In the genomic region with DNA sequence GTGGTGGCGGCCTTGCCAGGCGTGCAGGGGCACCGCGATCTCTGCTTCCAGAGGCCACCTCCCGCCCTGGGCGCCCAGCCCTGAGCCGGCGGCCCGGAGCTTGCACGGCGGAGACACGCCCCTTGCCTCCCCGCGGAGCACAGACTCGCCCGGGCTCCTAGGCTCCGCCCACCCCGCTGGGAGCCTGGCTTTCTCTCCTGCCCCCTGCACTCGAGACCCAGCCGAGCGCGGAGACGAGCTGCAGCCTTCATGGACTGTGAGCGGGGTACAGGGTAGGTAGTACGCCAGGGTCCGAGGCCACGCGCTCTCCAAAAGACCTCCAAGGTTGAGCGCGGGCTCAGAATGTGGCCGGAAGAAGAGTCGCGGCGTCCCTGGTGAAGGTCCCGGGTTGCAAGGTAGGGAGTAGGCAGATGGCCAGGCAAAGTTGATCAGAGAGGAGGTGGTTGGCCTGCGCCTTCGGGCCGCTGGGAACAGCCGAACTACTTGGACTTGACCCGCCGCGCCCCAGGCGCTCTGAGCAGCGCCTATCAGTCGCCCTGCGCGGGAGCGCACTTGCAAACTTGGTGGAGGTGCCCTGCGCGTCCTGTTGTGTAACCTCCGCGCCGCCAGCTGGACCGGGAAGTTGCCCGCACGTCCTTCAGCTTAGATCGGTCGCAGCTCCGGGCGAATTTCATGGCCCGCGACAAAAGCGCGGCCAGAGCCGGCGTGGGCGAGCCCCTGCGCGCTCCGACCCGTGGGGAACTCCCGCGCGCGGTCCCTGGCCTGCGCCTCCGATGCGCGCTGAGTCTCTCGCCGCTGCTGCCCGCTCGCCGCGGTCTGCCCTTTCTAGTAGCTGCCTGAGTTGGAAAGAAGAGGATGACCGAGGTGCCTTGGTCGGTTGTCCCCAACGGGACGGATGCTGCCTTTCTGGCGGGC, we compare ENCODE assay signal across 8 mouse cellular contexts. TPM values are rescaled to one million over a fixed set of nuclear protein-coding genes. Genes with fewer than 3 reads are reported as not detected.
DNase-seq lines count a peak whose midpoint lies in the region; ATAC-seq and TF ChIP-seq lines count a peak whose summit lies in the region.

Gene P2ry1 (plus strand): TSS at position 209 of the 915 bp plus-strand sequence.

- H3K27ac ChIP-seq in ES-Bruce4 (ENCODE audit: insufficient read depth, low read length): no peak within 1 kb of the TSS
- no peak within 1 kb of the TSS for H3K27ac ChIP-seq in forebrain, embryonic 12.5 days
- H3K27ac ChIP-seq in heart, postnatal 0 days (ENCODE audit: low read depth): no peak within 1 kb of the TSS
- 0 out of 2 replicates have a peak within 1 kb of the TSS, but pooled peaks have one; percentile 37 for H3K27ac ChIP-seq in liver, embryonic 16.5 days (ENCODE audit: low read length)
- no peak within 1 kb of the TSS for H3K27ac ChIP-seq in neural tube, embryonic 12.5 days
- H3K27ac ChIP-seq in stomach, embryonic 16.5 days (ENCODE audit: low read length): peak within 1 kb of the TSS; percentile 83

- TF ChIP-seq POLR2A in ES-Bruce4 (IDR thresholded peaks at IDR 0.05; ENCODE audit: insufficient read depth, low read length): no peak

- no peak for TF ChIP-seq EP300 in ES-Bruce4 (IDR thresholded peaks at IDR 0.05; ENCODE audit: insufficient read depth, low read depth, low read length)
- no peak for TF ChIP-seq EP300 in heart, postnatal 0 days (IDR thresholded peaks at IDR 0.05; ENCODE audit: low read depth)

- WGBS in forebrain, embryonic 12.5 days: under 1% methylated on average over 90 of the region's 90 CpGs
- under 1% methylated on average over 82 of the region's 90 CpGs for WGBS in heart, postnatal 0 days
- 0% methylated on average over 89 of the region's 90 CpGs for WGBS in liver, embryonic 16.5 days (ENCODE audit: insufficient replicate concordance)
- WGBS in neural tube, embryonic 12.5 days: under 1% methylated on average over 90 of the region's 90 CpGs
- WGBS in stomach, embryonic 16.5 days: under 1% methylated on average over 90 of the region's 90 CpGs

- no peak for TF ChIP-seq CTCF in ES-Bruce4 (IDR thresholded peaks at IDR 0.05; ENCODE audit: low read depth, low read length)
- TF ChIP-seq CTCF in heart, postnatal 0 days (IDR thresholded peaks at IDR 0.05; ENCODE audit: low read depth): no peak

- H3K9ac ChIP-seq in ES-Bruce4 (ENCODE audit: low read depth, poor library complexity, severe bottlenecking): peak within 1 kb of the TSS; percentile 54
- H3K9ac ChIP-seq in forebrain, embryonic 12.5 days: peak within 1 kb of the TSS; percentile 59
- peak within 1 kb of the TSS; percentile 61 for H3K9ac ChIP-seq in heart, postnatal 0 days (replicated peaks; ENCODE audit: low read depth, low read length)
- peak within 1 kb of the TSS; percentile 80 for H3K9ac ChIP-seq in liver, embryonic 16.5 days (ENCODE audit: low read depth, low read length)
- H3K9ac ChIP-seq in neural tube, embryonic 12.5 days: peak within 1 kb of the TSS; percentile 48
- H3K9ac ChIP-seq in stomach, embryonic 16.5 days (ENCODE audit: low read length): peak within 1 kb of the TSS; percentile 82

- peak; percentile 40; the same call in 1 of the 2 replicates for ATAC-seq in cerebellum, adult (ENCODE audit: insufficient number of reproducible peaks, low FRiP score, low TSS enrichment)
- peak; percentile 99 for ATAC-seq in forebrain, embryonic 12.5 days (ENCODE audit: low FRiP score)
- peak; percentile 96 for ATAC-seq in heart, postnatal 0 days (ENCODE audit: insufficient read depth, low read depth)
- ATAC-seq in liver, embryonic 16.5 days (ENCODE audit: low read depth): peak; percentile 98
- ATAC-seq in neural tube, embryonic 12.5 days (ENCODE audit: low FRiP score, low read depth): peak; percentile 97
- peak; percentile 98 for ATAC-seq in stomach, embryonic 16.5 days (ENCODE audit: insufficient read depth, low FRiP score)

- peaks cover 7% of the 10 kb centered on the region for H3K27me3 ChIP-seq in ES-Bruce4 (ENCODE audit: control insufficient read depth, insufficient read depth, low read length, poor library complexity, severe bottlenecking)
- H3K27me3 ChIP-seq in forebrain, embryonic 12.5 days: peaks cover 25% of the 10 kb centered on the region
- 0 out of 2 replicates have a peak, but pooled peaks cover 11% of the 10 kb centered on the region for H3K27me3 ChIP-seq in heart, postnatal 0 days (ENCODE audit: control insufficient read depth, insufficient read depth, low read length)
- peaks cover 13% of the 10 kb centered on the region for H3K27me3 ChIP-seq in liver, embryonic 16.5 days (ENCODE audit: control insufficient read depth, insufficient read depth, low read depth, low read length)
- peaks cover 10% of the 10 kb centered on the region for H3K27me3 ChIP-seq in neural tube, embryonic 12.5 days (replicated peaks)
- H3K27me3 ChIP-seq in stomach, embryonic 16.5 days (ENCODE audit: control insufficient read depth, insufficient read depth, low read length): no peaks in the 10 kb centered on the region

- peaks cover 2% of the 10 kb centered on the region for H3K4me1 ChIP-seq in ES-Bruce4 (ENCODE audit: control insufficient read depth, insufficient read depth, low read length)
- H3K4me1 ChIP-seq in forebrain, embryonic 12.5 days: peaks cover 14% of the 10 kb centered on the region
- no peaks in the 10 kb centered on the region for H3K4me1 ChIP-seq in heart, postnatal 0 days (ENCODE audit: control insufficient read depth, insufficient read depth)
- peaks cover 12% of the 10 kb centered on the region for H3K4me1 ChIP-seq in liver, embryonic 16.5 days (ENCODE audit: control insufficient read depth, low read depth, low read length)
- peaks cover 6% of the 10 kb centered on the region; the same call in 1 of the 2 replicates for H3K4me1 ChIP-seq in neural tube, embryonic 12.5 days
- H3K4me1 ChIP-seq in stomach, embryonic 16.5 days (ENCODE audit: control insufficient read depth, insufficient read depth, low read length): peaks cover 6% of the 10 kb centered on the region; the same call in 1 of the 2 replicates

- DNase-seq in heart, postnatal 0 days (ENCODE audit: low spot score): peak; percentile 64
- peak; percentile 92 to 95 for DNase-seq in kidney, postnatal 36 days

- no peaks in the 10 kb centered on the region for H3K36me3 ChIP-seq in ES-Bruce4 (ENCODE audit: control insufficient read depth, insufficient read depth, low read length, poor library complexity, severe bottlenecking)
- H3K36me3 ChIP-seq in forebrain, embryonic 12.5 days (replicated peaks): no peaks in the 10 kb centered on the region
- H3K36me3 ChIP-seq in heart, postnatal 0 days (replicated peaks; ENCODE audit: control insufficient read depth, insufficient read depth, low read length): no peaks in the 10 kb centered on the region
- H3K36me3 ChIP-seq in liver, embryonic 16.5 days (ENCODE audit: control insufficient read depth, insufficient read depth): no peaks in the 10 kb centered on the region
- no peaks in the 10 kb centered on the region for H3K36me3 ChIP-seq in neural tube, embryonic 12.5 days
- peaks cover 3% of the 10 kb centered on the region; the same call in 1 of the 2 replicates for H3K36me3 ChIP-seq in stomach, embryonic 16.5 days (ENCODE audit: control insufficient read depth, insufficient read depth, low read length)

- H3K9me3 ChIP-seq in ES-Bruce4 (replicated peaks; ENCODE audit: control insufficient read depth, insufficient read depth, low read length, poor library complexity, severe bottlenecking): no peaks in the 10 kb centered on the region
- no peaks in the 10 kb centered on the region for H3K9me3 ChIP-seq in forebrain, embryonic 12.5 days
- no peaks in the 10 kb centered on the region for H3K9me3 ChIP-seq in heart, postnatal 0 days (replicated peaks; ENCODE audit: control insufficient read depth, low read length)
- no peaks in the 10 kb centered on the region for H3K9me3 ChIP-seq in liver, embryonic 16.5 days (replicated peaks; ENCODE audit: control insufficient read depth, low read length)
- H3K9me3 ChIP-seq in neural tube, embryonic 12.5 days: no peaks in the 10 kb centered on the region
- no peaks in the 10 kb centered on the region for H3K9me3 ChIP-seq in stomach, embryonic 16.5 days (replicated peaks; ENCODE audit: control insufficient read depth, low read length)

- peak within 1 kb of the TSS; percentile 77 for H3K4me3 ChIP-seq in ES-Bruce4 (ENCODE audit: low read depth, low read length)
- H3K4me3 ChIP-seq in forebrain, embryonic 12.5 days (replicated peaks): peak within 1 kb of the TSS; percentile 67
- peak within 1 kb of the TSS; percentile 70 for H3K4me3 ChIP-seq in heart, postnatal 0 days (ENCODE audit: low read depth, low read length)
- peak within 1 kb of the TSS; percentile 81 for H3K4me3 ChIP-seq in liver, embryonic 16.5 days (ENCODE audit: low read depth, low read length)
- H3K4me3 ChIP-seq in neural tube, embryonic 12.5 days: peak within 1 kb of the TSS; percentile 58
- H3K4me3 ChIP-seq in stomach, embryonic 16.5 days (replicated peaks; ENCODE audit: low read length): peak within 1 kb of the TSS; percentile 76

- peak within 1 kb of the TSS; percentile 93 for H3K4me2 ChIP-seq in forebrain, embryonic 12.5 days
- H3K4me2 ChIP-seq in heart, postnatal 0 days (ENCODE audit: low read depth, low read length): peak within 1 kb of the TSS; percentile 97
- peak within 1 kb of the TSS; percentile 99 for H3K4me2 ChIP-seq in liver, embryonic 16.5 days (ENCODE audit: low read depth, low read length)
- peak within 1 kb of the TSS; percentile 98 for H3K4me2 ChIP-seq in neural tube, embryonic 12.5 days (replicated peaks)
- H3K4me2 ChIP-seq in stomach, embryonic 16.5 days (ENCODE audit: low read depth, low read length): peak within 1 kb of the TSS; percentile 90

RNA-seq across cellular contexts. Expression of gene P2ry1, which starts in this region (rescaled TPM):
- polyA plus RNA-seq in ES-Bruce4 (2011; ENCODE audit: insufficient read depth, insufficient read length, low read depth, missing spikeins): 0.53 and 1.4 TPM in 2 replicates
- polyA plus RNA-seq in forebrain, embryonic 12.5 days (2016; fragmentation: Nextera tagmentation; extraction: Ambion mirVana): 3.8 and 4.8 TPM in 2 replicates
- 0.43 and 2.7 TPM in 2 replicates for total RNA-seq in heart, postnatal 0 days (2014; rRNA removed; ENCODE audit: low replicate concordance)
- 2.6 and 2.8 TPM in 2 replicates for polyA plus RNA-seq in heart, postnatal 0 days (2015; fragmentation: Nextera tagmentation; extraction: Ambion mirVana)
- polyA plus RNA-seq in liver, embryonic 16.5 days (2015; fragmentation: Nextera tagmentation; extraction: Ambion mirVana): 4.1 and 4.9 TPM in 2 replicates
- polyA plus RNA-seq in neural tube, embryonic 12.5 days (2016; fragmentation: Nextera tagmentation; extraction: Ambion mirVana): 3.0 and 3.3 TPM in 2 replicates
- polyA plus RNA-seq in stomach, embryonic 16.5 days (2015; fragmentation: Nextera tagmentation; extraction: Ambion mirVana): 12.0 and 14.3 TPM in 2 replicates

Comparison
In these comparisons a context has a peak if more than half of its experiments do, and no peak if none do; other contexts are left out.
1. H3K27ac ChIP-seq: peak in liver, embryonic 16.5 days (single experiment) and stomach, embryonic 16.5 days (single experiment); none in ES-Bruce4 (single experiment), forebrain, embryonic 12.5 days (single experiment), heart, postnatal 0 days (single experiment) and neural tube, embryonic 12.5 days (single experiment).
2. ATAC-seq: peak in every context shown above with its lines; median percentile 99 in forebrain, embryonic 12.5 days; 98 in liver, embryonic 16.5 days; 98 in stomach, embryonic 16.5 days; 97 in neural tube, embryonic 12.5 days; 96 in heart, postnatal 0 days; 40 in cerebellum, adult.
3. Peak in every context shown above with its lines, with median percentiles within 50 percentile points of each other: H3K4me3 ChIP-seq, H3K9ac ChIP-seq and H3K4me2 ChIP-seq.